Mouse (Mus musculus) heart, postnatal 0 days (tissue): ENCODE results near the gene Fxyd3.

ENCODE experiments used
- CTCF ChIP-seq: IDR thresholded peaks from 2 replicates; pipeline ENCODE4 v1.5.1; 2016; ENCODE audit warnings: antibody characterized with exemption, control low read depth, low read depth
- EP300 ChIP-seq: IDR thresholded peaks from 2 replicates; pipeline ENCODE4 v1.6.1; 2016; ENCODE audit warnings: antibody characterized with exemption, low read depth

GRCm38 (mm10) chr7:31109796-31110195 lies 33.3 kb upstream of the Fxyd3 start:
- no peak for TF ChIP-seq CTCF
- no peak for TF ChIP-seq EP300
